Mouse (Mus musculus) c-Kit-negative CD71-positive TER-119-positive erythroid progenitor cells, embryonic 14.5 days (primary cell): ENCODE results near the gene Efcab12.
A peak's percentile ranks its signal among the peaks of the same experiment; 100 is the strongest.
"Not testable (repeated sequence)": the region's sequence is repeated elsewhere in the genome, so short reads cannot be mapped to it uniquely, and the experiment has no call there.

Experiments
- DNase-seq: peaks from one replicate; pipeline ENCODE4 v3.0.0-alpha.2; 2013; ENCODE audit warnings: low read depth, low spot score

Efcab12 gene

GRCm38 (mm10) chr6:115845006-115845405 is 6.8 kb upstream of the Efcab12 start:
- no peak for DNase-seq

GRCm38 (mm10) chr6:115838745-115839144 is 533 bp upstream of the Efcab12 start:
- DNase-seq = no peak

- no peak for DNase-seq
Measured at GRCm38 (mm10) chr6:115833861-115834260, 4.4 kb downstream of the Efcab12 start.

GRCm38 (mm10) chr6:115832152-115832850 is 5.9 kb downstream of the Efcab12 start:
- no peak for DNase-seq

- no peak for DNase-seq
Measured at GRCm38 (mm10) chr6:115830779-115831601, 7.2 kb downstream of the Efcab12 start.

GRCm38 (mm10) chr6:115823850-115824464 is 14.3 kb downstream of the Efcab12 start:
- not testable (repeated sequence) for DNase-seq

DNA sequence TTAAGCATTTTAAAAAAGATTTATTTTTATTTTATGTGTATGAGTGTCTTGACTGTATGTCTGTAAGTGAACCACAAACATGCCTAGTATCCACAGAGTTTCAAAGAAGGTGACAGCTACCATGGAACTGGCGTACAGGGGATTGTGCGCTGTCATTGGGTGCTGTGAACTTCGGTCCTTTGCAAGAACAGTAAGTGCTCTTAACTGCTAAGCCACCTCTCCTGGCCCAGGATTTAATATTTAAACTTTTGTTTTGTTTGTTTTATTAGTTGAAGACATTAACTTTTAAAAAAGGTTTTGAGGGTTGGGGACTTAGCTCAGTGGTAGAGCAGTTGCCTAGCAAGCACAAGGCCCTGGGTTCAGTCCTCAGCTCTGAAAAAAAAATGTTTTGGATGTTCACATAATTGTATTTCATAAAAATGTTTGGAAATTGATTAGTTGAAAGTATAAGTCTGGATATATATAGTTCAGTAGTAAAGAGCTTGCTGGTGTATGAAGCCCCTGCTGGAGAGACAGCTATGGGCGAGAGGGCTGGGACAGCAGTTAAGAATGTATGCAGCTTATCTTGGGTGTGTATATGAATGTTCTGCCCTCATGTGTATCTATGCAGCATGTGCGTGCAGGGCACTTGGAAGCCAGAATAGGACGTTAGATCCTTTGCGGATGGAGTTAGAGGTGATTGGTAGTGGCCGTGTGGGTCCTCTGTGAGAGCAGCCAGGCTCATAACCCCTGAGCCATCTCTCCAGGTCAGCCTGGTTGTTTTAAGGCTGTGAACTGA is 16.8 kb downstream of the Efcab12 start:
- DNase-seq = no peak

DNA sequence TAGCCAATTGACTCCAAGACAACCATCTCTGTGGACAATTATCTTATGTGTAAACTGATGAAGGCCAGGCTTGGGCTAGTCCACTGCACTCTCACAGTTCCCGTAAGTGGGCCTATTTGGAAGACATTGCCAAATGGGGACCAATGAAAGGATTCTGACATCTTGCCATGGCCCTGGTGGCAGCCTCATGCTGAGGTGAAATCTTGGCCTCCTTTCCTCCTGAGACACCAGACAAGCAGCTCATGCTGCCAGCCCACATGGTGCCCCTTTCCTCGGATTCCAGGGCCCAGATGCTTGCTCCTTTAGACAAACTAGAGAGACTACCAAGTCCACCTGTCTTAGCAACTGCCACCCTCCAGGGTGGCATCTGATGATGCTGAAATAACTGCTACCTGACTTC is 20.1 kb downstream of the Efcab12 start:
- no peak for DNase-seq

GRCm38 (mm10) chr6:115815041-115815440 is 23.2 kb downstream of the Efcab12 start:
- no peak for DNase-seq

- DNase-seq = no peak
Measured at GRCm38 (mm10) chr6:115814104-115814503, 24.1 kb downstream of the Efcab12 start.

DNA sequence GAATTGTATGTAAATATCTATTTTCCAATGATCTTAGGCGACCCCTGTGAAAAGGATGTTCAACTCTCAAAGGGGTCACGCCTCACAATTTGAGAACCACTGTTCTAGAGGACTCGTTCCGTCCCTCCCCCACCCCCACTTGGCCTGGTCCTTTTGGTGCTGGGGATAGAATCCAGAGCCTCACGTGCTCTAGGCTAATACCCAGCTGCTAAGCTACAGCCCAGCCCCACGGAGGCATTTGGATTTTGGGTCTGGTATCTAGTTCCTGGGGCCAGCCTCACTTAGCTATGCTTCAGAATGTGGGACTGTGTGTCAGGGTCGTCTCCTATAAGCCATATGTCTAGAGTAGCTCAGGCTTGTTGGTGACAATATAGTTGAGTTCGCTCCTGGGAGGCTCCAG is 26.6 kb downstream of the Efcab12 start:
- no peak for DNase-seq

DNA sequence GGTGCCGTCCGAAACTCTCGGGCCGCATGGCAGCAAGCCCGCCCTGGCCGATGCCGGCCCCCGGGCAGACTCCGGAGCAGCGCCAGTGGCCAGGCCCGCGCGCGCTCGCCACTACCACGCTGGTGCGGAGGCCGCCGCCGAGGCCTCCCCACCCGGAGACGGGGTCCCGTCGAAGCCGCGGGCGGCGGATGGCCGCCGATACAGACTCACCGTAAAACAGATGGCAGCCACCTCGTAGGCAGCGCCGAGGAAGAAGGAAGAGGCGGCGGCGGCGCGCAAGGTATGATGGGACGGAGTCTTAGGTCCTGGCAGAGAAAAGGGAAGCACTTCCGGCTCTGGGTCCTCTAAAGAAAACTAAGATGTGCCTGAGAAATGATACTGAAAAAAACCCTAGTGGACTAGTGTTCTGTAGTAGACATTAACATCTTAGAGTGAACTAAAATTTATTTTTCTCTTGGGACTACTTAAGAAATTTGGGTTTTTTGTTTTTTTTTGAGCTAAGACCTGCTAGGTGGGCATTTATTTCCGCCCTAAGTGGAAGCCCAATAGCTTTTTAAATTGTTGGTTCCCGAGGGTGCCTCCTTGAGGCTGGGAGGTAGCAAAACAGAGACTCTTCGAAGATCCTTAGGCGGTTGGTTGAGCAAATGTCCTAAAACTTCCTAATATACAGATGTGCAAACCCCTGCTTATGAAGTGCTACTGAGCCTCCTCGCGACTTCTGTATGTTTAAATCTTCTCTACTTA is 29.6 kb downstream of the Efcab12 start, which contains the start of gene Rpl32:
TSS of gene Rpl32 (minus strand) at position 260 of the 744 bp plus-strand sequence.
- DNase-seq = peak; percentile 82

GRCm38 (mm10) chr6:115808196-115808487 is 30.1 kb downstream of the Efcab12 start:
- DNase-seq = no peak

GRCm38 (mm10) chr6:115807464-115808195 is 30.6 kb downstream of the Efcab12 start:
- peak; percentile 4 for DNase-seq

GRCm38 (mm10) chr6:115804432-115805192 is 33.6 kb downstream of the Efcab12 start:
- no peak for DNase-seq

DNA sequence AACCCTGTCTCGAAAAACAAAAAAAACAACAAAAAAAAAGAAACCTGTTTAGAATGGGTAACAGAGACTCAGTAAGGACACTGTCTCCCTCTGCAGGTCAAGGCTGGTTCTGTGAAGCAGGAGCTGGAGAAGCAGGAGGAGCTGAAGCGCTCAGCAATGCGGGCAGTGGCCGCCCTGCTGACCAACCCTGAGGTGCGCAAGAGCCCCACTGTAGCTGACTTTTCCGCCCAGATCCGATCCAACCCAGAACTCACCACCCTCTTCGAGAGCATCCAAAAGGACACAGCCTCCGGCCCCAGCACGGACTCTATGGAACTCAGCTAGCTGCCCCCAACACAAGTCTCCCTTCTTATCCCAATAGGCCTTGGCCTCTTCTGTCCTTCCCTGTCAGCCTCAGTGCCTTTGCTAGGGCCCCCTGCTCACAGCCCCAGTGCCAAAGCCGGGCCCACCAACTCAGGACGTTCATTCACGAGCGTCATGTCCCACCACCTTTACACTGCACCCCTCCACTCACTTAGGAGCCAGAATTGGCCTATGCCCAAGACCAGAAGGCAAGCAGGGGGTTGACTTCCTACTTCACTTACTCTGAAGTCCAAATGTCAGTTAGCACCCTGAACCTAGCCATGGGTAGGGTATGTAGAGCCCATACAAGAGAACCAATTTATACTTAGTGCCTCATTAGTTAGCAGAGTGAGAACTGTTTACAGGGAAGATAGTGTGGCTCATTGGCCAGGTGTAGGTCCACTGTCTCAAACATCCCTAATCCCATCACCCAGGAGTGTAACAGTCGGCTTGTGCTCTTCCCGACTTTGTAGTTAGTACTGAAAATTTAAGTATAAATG is 34.5 kb downstream of the Efcab12 start:
- no peak for DNase-seq

GRCm38 (mm10) chr6:115801811-115802210 is 36.4 kb downstream of the Efcab12 start:
- DNase-seq = no peak

- no peak for DNase-seq
Measured at GRCm38 (mm10) chr6:115792691-115793215, 45.5 kb downstream of the Efcab12 start.
